Mouse (Mus musculus): ENCODE results near the gene Nop2.

Gene Nop2

DNA sequence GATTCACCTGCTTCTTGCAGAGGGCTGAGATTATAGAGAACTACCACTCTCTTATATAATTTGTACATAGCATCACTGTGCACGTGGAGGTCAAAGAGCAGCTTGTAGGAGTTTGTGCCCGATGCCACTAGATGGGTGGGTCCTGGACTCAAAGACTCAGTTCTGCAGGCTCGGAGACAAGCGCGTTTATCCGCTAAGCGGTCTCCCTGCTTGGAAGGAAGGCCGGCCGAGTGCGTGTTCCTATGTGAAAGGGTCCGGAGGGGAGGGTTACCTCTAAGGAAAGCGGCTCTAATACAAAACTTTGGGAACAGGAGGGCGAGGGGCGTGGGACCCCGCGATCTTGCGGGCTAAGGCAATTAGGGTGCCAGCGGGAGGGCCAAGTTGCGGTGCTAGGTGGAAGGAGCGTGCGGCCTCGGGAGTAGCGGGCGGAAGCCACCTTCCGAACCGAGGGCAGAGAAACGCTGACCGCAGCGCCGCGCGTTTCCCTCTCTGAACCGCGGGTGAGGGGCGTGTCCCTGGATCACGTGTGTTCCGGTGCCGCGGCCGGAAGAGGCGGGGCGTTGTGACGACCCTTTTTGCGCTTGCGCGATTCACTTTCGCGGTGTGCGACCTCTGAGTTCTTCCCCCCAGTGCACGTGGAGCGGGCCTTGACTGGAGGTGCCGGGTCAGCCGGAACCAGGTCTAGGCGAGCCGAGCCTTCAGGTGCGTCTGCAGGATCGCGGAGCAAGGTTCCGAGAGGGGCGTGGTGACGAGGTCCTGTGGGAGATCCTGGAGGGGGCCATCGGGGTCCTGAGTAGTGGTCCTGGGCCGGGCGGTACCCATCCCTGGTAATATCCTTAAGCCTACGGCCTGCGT is at the start of gene Nop2:
Gene Nop2 (plus strand): TSS at position 608 of the 855 bp plus-strand sequence.
- DNase-seq, result peak; percentile 86

DNA sequence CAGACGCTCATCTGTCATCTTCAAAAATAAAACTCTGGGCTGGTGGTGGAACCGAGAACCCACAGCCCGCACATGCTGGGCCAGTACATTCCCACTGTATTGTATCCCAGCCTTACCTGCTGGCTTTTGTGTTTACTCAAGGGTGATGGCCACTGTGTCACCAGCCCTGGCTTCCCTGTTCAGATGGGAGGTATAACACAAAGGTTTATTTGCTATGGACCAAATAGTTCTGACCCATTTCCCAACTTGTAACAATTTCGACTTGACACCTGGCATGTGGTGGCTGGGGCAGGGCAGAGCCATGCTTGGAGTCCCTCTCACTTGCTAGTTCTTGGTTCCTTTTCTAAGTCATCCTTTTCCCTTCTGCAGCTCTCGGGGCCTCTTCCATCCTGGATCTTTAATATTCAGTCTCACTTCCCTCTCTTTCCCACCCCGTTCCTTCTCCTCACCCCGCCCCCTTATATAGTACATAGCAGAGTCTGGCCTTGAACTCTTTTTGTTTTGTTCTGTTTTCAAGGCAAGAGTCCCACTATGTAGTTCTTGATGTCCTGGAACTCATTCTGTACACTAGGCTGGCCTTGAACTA is 48.8 kb upstream of the Nop2 start:
- no peak for DNase-seq

DNA sequence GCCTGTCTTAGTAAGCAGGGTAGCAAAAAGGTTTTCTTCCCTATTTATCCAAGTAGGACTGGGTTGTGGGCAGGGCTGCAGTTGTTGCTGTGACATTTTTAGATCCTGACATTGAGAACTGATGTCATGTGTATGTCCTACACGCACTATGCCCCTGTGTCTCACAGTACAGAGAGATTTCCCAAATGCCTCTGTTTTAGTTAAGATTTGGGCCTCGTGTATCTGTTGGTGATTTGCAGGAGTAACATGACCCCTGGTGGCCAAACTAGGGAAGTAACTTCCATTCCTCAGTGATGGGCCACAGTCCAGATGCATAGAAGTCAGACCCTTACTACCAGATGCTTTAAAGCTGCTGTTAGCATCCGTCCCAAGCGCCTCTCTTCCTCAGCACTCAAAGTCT is 47.3 kb upstream of the Nop2 start:
- DNase-seq, result peak; percentile 70

DNA sequence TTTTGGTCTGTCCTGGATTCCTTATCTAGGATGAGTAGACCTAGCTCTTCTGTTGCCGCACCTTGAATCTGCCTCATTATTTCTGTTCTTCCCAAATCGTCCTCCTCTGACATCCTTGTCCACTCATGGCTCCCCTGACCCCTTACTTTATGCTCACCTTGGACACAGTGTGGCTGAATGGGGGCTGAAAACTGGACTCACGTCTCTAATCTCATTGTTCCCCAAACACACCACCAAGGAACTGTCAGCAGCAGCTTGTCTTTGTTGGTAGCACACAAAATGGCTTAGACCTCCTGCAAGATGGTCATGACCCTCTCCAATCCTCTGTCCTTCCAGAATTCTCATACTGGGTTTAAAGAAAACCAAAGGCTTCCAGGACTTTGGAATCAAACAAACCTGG is 43.8 kb upstream of the Nop2 start:
- DNase-seq, result no peak

DNA sequence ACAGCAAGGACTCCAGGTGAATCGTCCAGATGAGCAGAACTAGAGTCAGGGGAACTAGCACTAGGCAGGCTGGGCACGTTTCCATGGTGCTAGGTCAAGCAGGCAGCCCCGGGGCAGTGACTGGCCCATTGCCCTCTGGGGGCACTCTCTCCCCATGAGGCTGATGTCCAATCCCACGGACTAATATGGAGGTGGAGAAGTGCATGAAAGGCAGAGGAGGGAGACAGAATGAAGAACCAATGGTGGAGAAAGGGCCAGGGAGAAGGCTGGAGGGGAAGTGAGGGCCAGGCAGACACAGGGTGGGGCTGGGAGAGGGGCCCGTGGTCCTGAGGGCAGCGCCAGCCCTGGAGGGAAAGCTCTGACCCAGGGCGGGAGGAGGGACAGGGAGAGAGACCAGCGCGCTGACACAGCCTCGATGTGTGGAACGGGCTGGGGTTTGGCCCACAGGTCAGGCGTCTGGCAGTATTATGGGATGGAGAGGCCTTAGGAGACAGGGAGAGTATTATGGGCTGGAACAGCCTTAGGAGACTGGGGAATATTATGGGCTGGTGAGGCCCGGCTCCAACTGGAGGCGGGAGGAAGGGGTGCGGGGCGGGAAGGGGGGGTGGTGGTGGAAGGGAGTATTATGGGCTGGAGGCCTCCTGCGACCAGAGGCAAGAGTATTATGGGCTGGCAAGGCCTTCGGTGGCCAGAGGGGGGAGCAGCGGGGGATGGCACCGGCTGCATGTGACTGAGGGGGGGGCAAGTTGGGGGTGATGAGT is 43.0 kb upstream of the Nop2 start:
- peak; percentile 81 for DNase-seq

DNA sequence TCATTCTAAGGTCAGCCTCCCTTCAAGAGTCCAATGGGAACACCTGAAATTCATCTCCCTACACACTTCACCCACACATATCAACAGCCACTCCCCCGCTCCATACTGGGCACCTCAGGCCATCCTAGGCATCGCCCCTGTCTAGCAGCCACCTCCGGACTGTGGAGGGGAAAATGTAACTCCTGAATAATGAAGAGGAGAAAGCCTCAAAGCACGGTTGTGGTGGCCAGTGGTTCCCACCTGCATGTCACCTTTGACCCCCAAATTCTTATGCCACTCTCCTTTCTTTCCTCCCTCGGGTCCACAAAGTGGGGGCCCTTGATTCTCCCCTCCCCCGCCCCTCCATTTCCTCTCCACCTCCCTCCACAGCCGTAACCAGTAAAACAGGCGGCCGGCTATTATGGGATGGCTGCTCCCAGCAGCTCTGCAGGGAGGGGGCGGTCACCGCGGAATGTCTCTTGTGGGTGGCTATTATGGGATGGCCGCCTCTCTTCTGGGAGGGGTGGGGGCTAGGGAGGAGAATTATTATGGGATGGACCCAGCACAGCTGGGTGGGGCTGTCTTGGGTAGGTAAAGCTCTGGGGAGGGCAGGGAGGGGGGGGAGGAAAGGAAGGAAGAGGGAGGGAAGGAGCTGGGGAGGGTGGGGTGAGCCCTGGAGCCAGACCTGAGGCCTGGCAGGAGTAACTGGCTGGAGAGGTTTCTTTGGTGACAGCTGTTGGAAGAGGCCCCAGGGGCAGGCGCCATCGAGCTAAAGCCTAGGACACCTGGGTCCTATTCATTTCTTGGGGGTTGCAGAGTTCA is 42.0 kb upstream of the Nop2 start:
- peak; percentile 89 for DNase-seq

DNA sequence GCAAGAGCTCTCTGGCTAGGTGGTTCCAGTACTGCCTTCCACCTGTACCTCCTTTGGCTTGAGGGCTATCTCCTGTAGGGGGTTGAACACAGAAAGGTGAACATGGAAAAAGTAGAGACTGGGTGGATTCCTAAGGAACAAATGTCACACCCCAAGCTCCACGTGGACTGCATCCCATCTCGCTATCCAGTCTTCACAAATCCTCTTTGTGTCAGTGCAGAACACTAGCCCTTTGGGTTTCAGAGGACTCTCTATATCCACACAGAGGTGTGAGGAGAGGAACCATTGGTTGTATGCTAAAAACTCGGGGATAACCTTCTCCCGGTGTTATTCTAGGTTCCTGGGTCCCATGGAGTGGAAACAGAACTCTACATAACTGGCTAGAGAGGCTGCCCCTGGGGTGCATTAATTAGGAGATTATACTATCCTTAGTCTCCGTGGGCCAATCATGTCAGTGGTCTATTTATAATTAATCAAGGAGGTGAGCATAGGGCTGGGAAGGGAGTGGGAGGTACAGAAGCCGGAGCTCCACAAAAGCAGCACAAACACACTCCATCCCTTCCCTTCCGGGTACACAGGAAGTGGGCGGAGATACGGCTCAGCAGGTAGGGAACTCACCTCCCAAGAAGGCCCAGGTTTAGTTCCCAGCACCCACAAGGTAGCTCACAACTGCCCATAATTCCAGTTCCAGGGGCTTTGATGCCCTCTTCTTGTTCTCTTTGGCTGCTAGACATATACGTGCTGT is 41.2 kb upstream of the Nop2 start:
- DNase-seq, result no peak

DNA sequence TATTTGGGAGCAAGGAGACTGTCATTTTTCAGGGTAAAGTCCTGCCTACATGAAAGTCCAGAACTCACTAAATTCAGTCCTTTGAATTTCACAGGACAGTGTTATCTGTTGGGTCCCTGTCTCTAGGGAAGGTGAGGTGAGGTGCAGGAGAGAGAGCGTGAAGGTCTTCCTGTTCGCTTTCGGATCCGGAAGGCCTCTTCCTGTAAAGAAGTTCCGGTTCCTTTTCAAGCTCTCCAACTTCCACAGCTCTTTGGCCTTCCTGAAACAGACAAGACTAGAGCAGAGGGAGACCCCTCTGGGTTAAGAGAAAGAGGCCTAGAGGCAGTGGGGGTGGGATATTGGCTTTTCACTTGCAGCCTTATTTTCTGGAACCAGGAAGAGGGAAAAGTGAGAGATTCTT is 39.3 kb upstream of the Nop2 start:
- no peak for DNase-seq

DNA sequence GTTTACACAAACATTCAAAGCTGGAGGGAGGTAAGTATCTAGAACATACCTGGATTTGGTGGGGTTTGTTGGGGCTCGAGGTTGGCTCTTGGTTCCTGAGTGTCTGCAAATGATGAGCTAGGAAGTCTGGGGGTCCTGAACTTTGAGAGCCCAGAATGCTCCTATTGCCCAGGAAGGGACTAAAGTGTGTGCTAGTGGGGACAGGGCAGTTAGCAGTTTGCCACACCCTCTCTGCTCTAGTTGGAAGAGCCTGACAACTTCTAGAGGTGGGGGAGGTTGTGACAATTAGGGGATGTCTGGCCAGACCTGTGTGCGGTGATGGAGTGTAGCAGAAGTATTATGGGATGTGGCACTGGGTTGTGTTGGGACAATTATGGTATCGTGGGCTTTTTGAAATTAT is 36.9 kb upstream of the Nop2 start:
- DNase-seq, result no peak

DNA sequence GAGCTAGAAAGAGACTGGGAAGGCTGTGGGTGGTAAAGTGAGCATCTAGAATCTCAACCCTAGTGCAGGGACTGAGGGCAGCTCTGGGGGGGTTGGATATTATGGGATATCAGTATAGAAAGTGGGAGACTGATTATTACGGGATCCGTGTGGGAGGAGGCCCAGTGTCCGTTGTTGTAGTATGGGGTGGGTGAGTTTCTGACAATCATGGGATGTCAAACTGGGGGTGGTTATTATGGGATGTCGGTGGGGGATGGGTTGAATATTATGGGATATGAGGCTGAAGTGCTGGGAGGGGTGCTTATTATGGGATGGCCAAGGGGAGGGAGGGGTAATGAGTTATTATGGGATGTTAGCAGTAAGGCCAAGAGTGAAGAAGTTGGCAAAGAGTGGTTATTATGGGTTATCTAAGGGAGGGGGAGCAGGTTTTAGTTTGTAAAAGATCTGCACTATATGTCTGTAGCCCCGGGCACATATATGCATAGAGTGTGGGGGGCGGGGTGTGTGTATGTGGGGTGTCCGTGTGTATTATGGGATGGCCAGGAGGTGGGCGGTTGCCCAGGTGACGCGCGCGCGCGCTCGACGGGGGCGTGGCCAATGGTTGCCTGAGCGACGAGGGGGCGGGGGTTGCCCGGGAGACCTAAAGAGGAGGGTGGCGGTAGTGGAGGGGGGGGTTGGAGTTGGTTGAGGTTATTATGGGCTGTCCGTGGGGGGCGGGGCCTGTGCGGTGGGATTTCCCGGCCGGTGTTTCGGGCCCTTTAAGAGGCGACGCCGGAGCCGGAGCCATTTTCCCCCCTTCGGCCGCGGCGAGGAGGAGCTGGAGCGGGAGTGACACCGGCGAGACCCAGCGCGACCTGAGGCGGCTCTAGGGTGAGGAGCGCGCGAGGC is 36.1 kb upstream of the Nop2 start, which contains the start of gene Chd4:
Gene Chd4 (plus strand): TSS at position 591 of the 888 bp plus-strand sequence.
- peak; percentile 94 for DNase-seq

DNA sequence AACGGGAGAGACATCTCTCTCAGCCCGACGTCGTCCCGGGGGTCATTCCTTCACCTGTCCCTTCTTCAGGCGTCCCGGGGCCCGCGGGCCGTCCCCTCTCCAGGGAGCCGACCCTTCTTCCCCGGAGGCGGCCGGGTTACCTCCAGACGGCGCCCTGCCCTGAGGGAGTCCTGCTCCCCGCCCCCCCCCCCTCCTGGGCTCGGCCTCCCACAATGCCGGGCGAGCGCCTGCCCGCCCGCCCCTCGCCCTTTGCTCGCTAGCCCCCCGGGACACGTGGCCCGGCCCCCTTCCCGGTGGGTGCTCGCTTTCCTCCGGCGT is 35.5 kb upstream of the Nop2 start:
- no peak for DNase-seq

DNA sequence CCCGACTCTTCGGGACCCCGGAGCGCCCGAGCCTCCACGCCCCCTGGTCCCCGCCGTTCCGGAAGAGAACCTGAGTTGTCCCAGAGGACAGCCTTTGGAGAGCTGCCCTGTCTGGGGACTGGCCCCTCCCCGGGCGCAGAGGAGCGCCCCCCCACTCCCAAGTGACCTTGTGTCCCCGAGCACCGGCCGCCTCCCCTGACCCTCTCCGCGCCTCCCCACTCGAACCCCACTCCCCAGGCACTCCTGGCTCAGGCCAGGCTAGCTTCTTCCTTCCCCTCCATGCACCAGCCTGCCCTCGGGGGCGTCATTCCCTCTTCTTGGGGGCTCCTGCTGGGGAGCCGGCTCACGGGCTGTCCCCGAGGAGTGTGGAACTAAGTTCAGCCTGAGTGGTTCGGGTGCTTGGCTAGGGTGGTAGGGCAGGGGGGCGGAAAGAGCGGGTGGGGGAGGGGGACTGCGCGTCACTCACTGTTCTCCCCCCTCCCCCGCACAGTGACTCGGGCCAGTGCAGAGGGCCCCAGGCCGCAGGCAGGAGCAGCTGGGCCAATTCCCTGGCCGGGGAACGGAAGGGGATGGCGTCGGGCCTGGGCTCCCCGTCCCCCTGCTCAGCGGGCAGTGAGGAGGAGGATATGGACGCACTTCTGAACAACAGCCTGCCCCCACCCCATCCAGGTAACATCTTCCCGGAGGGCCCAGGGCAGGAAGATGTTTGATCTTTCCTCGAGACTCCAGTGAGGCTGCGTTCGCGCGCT is 34.9 kb upstream of the Nop2 start:
- DNase-seq, result peak; percentile 41

DNA sequence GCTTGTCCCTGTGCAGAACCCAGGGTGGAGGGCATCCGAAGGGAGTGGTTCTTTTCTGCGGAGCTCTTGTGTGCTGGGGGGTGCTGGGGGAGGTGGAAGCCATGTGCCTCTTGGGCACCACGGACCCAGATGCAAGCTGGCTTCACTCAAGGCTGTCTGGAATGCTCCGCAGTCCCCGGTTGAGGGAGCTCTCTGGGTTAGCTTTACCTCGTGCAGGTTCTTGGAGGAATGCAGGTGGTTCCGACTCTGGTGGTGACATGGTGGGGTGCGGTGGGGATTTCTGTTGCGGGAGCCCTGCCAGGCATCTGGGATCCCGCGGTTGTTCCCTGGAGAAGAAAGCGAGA is 34.4 kb upstream of the Nop2 start:
- DNase-seq, result no peak

DNA sequence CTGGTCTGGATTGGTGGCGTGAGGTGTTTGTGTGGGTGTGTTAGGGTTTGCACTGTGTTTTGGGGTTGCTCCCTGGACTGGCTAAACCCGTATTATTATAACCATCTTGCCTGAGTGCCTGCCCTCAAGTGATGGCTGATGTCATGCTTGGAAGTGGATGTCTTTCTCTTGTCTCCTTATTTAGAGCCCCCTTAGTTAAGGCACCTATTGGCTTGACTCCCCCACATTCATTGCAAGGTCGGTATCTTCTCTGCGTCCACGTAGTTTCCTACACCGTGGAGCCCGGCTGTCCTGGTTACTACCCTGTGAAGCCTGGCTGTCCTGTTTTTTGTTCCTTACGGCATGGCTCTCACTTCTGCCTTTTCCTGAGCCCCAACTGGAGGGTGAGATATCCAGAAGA is 33.8 kb upstream of the Nop2 start:
- no peak for DNase-seq

DNA sequence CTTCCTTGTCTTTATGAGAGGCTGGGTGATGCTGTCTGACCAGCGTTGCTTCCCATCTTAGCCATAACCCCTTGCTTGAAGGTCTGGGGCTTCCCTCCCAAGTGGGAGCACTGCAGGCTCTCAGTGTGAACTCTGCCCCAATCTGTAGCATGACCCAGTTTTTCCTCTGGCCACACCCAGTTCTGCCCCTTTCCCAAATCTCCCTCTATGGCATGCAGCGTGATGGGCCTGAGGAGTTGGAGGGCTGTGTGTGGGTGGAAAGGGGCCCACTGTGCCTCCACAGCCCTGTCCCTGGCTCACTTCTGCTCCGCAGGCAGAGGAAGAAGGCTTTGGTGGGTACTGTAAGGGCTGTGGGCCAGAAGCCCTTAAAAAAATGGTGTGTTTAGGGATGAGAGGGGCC is 33.2 kb upstream of the Nop2 start:
- DNase-seq, result no peak

DNA sequence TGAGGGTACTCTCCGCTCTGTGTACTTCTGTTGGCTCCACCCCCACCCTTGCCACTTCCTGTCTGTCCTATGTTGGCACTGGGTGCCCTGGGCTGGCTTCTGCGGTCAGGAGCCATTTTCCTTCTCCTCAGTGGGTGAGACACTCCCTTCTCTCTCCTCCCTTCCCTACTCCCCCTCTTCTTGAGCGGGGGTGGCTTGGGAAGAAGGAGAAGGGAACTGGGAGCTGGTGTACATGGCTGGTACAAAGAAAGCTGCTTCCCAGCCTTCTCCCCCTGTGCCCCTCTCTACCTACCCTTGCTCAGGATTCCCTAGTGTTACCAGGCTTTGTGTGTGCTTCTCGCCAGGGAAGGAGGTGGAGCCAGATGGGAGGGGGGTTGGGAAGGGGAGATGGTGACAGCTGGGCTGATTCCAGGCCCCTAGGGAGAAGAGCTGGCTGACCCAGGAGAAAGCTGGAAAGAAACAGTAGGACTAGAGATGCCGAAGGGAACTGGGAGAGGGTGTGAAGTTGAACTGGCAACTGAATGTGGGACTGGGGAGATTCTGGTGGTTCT is 32.2 kb upstream of the Nop2 start:
- peak; percentile 46 for DNase-seq

DNA sequence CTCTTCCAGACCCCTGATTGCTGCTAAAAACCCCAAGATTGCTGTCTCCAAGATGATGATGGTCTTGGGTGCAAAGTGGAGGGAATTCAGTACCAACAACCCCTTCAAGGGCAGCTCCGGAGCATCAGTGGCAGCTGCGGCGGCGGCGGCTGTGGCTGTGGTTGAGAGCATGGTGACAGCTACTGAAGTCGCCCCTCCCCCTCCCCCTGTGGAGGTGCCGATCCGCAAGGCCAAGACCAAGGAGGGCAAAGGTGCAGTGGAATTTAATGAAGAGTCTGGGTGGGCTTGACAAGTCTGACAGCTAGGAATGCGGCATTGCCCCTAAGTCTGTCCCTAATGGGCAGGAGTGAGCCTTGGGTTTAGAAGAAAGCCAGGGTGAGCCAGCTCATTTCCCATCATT is 30.3 kb upstream of the Nop2 start:
- no peak for DNase-seq

DNA sequence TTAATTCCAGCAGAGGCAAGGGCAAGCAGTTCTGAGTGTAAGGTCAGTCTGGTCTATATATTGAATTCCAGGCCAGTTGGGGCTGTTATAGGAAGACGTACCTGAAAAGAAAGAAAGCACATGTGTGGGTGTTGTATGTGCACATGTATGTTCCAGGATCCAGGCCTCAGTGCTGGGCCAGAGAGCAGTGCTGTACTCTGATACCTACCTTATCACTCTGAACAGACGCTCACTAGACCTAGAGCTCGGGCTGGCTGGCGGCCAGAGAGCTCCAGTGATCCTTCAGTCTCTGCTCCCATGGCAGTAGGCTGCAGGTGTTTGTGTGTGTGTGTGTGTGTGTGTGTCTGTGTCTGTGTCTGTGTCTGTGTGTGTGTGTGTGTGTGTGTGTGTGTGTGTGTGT is 27.5 kb upstream of the Nop2 start:
- no peak for DNase-seq

DNA sequence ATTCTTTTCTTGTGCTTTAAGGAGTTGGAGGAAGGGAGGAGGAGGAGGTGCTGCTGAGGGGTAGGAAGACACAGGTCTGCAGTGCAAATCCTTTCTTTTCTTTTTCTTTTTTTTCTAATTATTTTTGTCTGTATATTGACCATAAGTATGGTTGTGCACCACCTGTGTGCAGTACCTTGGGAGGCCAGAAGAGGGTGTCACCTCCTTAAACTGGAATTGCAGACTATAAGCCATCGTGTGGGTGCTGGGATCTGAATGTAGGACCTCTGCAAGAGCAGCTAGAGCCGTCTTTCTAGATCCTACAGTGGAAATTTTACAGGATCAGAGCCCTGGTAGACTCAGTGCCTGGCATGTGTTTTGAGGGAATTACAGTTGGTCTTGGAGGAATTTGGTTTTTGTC is 24.0 kb upstream of the Nop2 start:
- DNase-seq, result no peak

DNA sequence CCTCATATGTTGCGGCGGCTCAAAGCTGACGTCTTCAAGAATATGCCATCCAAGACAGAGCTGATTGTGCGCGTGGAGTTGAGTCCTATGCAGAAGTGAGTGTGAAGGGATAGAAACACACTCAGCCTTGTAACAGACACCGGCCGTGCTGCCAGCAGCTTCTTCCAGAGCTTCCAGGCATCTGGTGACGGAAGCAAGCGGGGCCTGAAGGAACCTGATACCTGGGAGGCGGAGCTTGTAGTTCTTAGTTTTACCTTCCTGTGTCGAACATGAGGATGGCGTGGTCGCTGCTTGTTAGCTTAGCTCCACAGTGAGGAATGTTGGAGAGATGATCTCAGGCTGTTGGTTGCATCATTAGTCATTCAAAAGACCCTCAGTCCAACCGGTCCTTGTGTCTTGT is 22.3 kb upstream of the Nop2 start:
- DNase-seq, result no peak
